Mouse (Mus musculus): ENCODE results near the gene Brf1. TPM values are rescaled to one million over a fixed set of nuclear protein-coding genes. Genes with fewer than 3 reads are reported as not detected.

Brf1 gene
- polyA plus RNA-seq, 1 experiment from 2014 or later: 74.2 TPM

GRCm38 (mm10) chr12:112959421-112959820 is 41.1 kb downstream of the Brf1 start:
- ATAC-seq (ENCODE audit: low FRiP score): no peak
- H3K36me3 ChIP-seq (replicated peaks): peaks cover 53% of the 10 kb centered on the region

GRCm38 (mm10) chr12:112958303-112958702 is 42.2 kb downstream of the Brf1 start:
- Histone ChIP-seq H3K27ac (no peak overlapping the region), H3K4me3 (replicated peaks) (no peak overlapping the region), H3K4me2 (no peak overlapping the region), H3K36me3 (replicated peaks) (peaks cover 42% of the 10 kb centered on the region), H3K9ac (no peak overlapping the region), H3K9me3 (no peaks in the 10 kb centered on the region), H3K27me3 (no peaks in the 10 kb centered on the region), H3K4me1 (no peaks in the 10 kb centered on the region)
- peak; percentile 50; the same call in 1 of the 2 replicates for ATAC-seq (ENCODE audit: low FRiP score)
- 42% methylated on average over 4 of the region's 4 CpGs for WGBS

More at GRCm38 (mm10) chr12:112959421-112959820, 41.1 kb downstream of the Brf1 start:
- no peak overlapping the region for H3K4me3 ChIP-seq (replicated peaks)
- no peak overlapping the region for H3K9ac ChIP-seq
- no peak overlapping the region for H3K4me2 ChIP-seq
- H3K27me3 ChIP-seq: no peaks in the 10 kb centered on the region
- 85% methylated on average over 8 of the region's 8 CpGs for WGBS
- no peak overlapping the region for H3K27ac ChIP-seq
- H3K4me1 ChIP-seq: no peaks in the 10 kb centered on the region
- H3K9me3 ChIP-seq: no peaks in the 10 kb centered on the region

DNA sequence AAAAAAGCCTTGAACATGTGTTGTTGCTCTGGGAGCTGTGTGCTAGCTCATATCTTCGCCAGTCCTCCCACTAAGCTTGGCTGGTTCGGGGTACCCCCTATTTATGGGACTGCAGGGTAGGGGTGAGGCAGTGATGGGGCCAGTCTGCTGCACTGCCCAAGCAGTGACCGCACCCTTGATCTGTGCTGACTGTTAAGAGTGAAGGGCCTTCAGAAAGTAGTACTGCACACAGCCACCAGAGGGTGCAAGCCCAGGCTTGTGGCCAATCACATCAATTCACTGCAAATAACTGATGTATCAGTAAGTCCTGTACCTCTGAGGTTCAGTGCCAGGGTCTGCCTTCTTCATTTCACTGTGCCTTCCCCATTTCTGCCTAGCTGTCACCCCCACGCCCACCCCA is 44.7 kb downstream of the Brf1 start:
- no peaks in the 10 kb centered on the region for H3K9me3 ChIP-seq
- H3K4me1 ChIP-seq: peaks cover 9% of the 10 kb centered on the region
- no peak overlapping the region for H3K4me3 ChIP-seq (replicated peaks)
- H3K27me3 ChIP-seq: peaks cover 8% of the 10 kb centered on the region
- H3K27ac ChIP-seq: no peak overlapping the region
- peaks cover 17% of the 10 kb centered on the region for H3K36me3 ChIP-seq (replicated peaks)
- 27% methylated on average over 4 of the region's 4 CpGs for WGBS
- ATAC-seq (ENCODE audit: low FRiP score): peak; percentile 48; the same call in 1 of the 2 replicates
- H3K4me2 ChIP-seq: no peak overlapping the region
- H3K9ac ChIP-seq: no peak overlapping the region

- Histone ChIP-seq H3K9me3 (no peaks in the 10 kb centered on the region), H3K4me2 (no peak overlapping the region), H3K36me3 (replicated peaks) (no peaks in the 10 kb centered on the region; the same call in none of the 2 replicates), H3K27ac (0 out of 2 replicates have a peak overlapping the region, but pooled peaks have one; percentile 25), H3K9ac (no peak overlapping the region), H3K4me1 (peaks cover 25% of the 10 kb centered on the region), H3K4me3 (replicated peaks) (no peak overlapping the region), H3K27me3 (peaks cover 10% of the 10 kb centered on the region)
- WGBS: 77% methylated on average over 3 of the region's 3 CpGs
- ATAC-seq (ENCODE audit: low FRiP score): no peak
Observed at GRCm38 (mm10) chr12:112952926-112953565, 47.5 kb downstream of the Brf1 start.

DNA sequence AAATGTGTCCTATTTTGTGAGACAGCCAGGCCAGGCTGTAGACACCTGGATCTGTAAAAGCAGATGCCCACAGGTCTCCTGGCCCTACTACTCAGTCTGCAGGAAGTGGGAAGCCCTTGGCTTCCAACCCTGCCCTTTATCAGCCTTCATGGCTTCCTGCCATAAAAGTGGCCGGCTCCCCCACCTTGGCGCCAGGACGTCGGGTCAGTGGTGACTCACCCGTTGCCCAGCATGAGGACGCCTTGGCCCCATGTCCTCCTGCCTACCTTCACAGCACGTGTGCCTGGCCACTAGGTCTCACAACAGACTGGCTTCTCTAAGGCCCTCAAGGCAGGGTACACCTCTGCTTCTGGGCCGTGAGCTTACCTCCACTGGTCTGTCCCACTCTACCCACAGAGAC is 48.1 kb downstream of the Brf1 start:
- 81% methylated on average over 8 of the region's 8 CpGs for whole genome bisulfite sequencing
- H3K36me3 ChIP-seq (replicated peaks): no peaks in the 10 kb centered on the region; the same call in none of the 2 replicates
- peaks cover 10% of the 10 kb centered on the region for H3K27me3 ChIP-seq
- no peak overlapping the region for H3K27ac ChIP-seq
- H3K4me1 ChIP-seq: peaks cover 25% of the 10 kb centered on the region
- H3K9me3 ChIP-seq: no peaks in the 10 kb centered on the region
- no peak for ATAC-seq (ENCODE audit: low FRiP score)
- no peak overlapping the region for H3K9ac ChIP-seq
- H3K4me2 ChIP-seq: no peak overlapping the region
- no peak overlapping the region for H3K4me3 ChIP-seq (replicated peaks)

DNA sequence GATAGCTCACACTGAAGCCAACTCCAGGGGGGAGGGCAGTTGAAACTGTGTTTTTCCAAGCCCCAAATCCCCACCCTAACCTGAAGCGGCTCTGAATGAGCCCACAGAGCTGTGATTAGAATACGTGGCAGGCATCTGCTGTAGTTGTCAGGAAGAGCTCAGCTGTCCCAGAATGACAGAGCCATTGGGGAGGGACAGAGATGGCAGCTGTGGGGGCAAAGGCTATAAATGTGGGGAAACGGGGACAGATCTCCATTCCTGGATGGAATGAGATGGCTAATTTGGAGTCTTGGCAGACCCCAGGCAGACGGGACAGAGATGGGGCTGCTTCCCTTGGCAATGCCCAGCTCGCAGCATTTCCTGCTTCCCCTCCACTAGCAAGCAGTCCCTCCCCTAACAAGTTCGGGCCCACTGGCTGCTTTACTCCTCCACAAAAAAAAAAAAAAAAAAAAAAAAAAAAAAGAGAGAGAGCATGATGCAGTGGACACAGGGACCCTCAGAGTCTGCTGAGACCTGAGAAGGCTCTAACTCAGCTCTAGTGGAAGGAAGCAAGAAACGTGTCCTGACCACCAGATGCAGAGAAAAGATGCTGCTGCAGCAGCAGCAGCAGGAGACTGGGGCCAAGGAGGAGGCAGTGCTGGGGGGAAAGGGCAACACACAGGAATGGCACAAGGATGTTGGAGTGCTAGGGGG is 49.2 kb downstream of the Brf1 start:
- Histone ChIP-seq H3K4me2 (peak overlapping the region; percentile 83; the same call in 1 of the 2 replicates), H3K4me1 (peaks cover 25% of the 10 kb centered on the region), H3K36me3 (replicated peaks) (no peaks in the 10 kb centered on the region; the same call in 1 of the 2 replicates), H3K4me3 (replicated peaks) (no peak overlapping the region), H3K9me3 (no peaks in the 10 kb centered on the region), H3K27me3 (peaks cover 18% of the 10 kb centered on the region), H3K9ac (peak overlapping the region; percentile 85; the same call in 1 of the 2 replicates), H3K27ac (peak overlapping the region; percentile 89)
- WGBS: 31% methylated on average over 7 of the region's 7 CpGs
- ATAC-seq (ENCODE audit: low FRiP score): no peak

GRCm38 (mm10) chr12:112950761-112951129 is 49.8 kb downstream of the Brf1 start:
- Histone ChIP-seq H3K4me2 (peak overlapping the region; percentile 83), H3K9me3 (no peaks in the 10 kb centered on the region), H3K9ac (peak overlapping the region; percentile 85; the same call in 1 of the 2 replicates), H3K4me1 (peaks cover 25% of the 10 kb centered on the region), H3K36me3 (replicated peaks) (no peaks in the 10 kb centered on the region; the same call in 1 of the 2 replicates), H3K27me3 (peaks cover 18% of the 10 kb centered on the region), H3K4me3 (replicated peaks) (peak overlapping the region; percentile 60), H3K27ac (peak overlapping the region; percentile 89)
- 9% methylated on average over 6 of the region's 6 CpGs for WGBS
- ATAC-seq (ENCODE audit: low FRiP score): peak; percentile 31

DNA sequence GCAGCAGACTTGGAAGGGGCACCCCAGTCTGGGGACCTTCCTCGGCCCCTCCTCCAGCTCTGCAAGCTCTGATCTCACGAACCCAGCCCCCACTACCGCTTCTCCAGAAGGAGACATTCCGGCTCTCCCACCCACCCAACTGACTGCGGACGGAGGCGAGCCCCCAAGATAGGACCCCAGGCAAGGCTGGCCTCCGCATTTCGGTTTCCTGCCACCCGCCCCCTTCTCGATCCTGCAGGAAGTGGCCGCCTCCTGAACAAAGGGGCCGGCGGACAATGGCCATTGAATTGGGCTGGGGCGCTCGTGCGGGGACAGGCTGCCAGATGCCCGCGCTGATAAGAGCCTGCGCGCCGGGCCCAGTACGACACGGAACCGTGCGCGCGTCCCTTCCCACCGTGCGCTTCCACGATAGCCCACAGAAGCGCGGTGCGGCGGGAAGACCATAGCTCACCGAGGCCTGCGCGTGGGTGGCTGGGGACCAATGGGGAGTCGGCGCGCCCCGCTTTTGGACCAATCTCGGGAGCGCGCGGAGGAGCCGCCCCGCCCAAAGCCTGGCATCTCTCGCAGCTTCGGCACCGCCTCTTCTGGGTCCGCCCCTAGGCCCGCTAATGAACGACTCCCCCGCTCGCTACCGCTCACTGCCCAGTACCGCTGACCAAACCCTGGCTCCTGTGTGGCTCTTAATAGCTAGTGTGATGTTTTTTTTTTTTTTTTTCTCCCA is 50.3 kb downstream of the Brf1 start:
- H3K27me3 ChIP-seq: peaks cover 18% of the 10 kb centered on the region
- peak overlapping the region; percentile 60 for H3K4me3 ChIP-seq (replicated peaks)
- peak; percentile 90 for ATAC-seq (ENCODE audit: low FRiP score)
- peak overlapping the region; percentile 83 for H3K4me2 ChIP-seq
- peak overlapping the region; percentile 89 for H3K27ac ChIP-seq
- H3K9ac ChIP-seq: peak overlapping the region; percentile 85
- no peaks in the 10 kb centered on the region for H3K9me3 ChIP-seq
- under 1% methylated on average over 56 of the region's 58 CpGs for WGBS
- peaks cover 25% of the 10 kb centered on the region for H3K4me1 ChIP-seq
- no peaks in the 10 kb centered on the region; the same call in 1 of the 2 replicates for H3K36me3 ChIP-seq (replicated peaks)

DNA sequence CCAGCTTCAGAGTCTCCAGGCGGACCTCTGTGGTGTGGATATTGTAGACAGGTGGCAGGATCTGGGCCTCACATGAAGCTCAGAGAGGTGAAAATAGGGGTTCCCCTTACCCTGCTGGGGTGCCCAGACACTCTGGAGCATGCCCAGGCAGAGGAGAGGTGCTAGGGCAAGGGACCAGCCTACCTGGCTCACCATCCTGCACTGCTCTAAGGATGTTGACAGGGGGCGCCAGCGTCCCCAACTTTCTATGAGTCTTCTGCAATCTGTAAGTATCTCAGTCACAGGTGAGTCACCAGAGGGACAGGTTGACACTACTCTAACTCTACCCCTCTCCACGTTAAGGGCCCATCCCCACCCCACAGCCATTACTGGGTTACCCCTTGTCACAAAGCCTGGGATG is 53.2 kb downstream of the Brf1 start:
- H3K27me3 ChIP-seq: peaks cover 29% of the 10 kb centered on the region
- WGBS: 25% methylated on average over 4 of the region's 4 CpGs
- no peak overlapping the region for H3K4me3 ChIP-seq (replicated peaks)
- no peak overlapping the region for H3K9ac ChIP-seq
- H3K27ac ChIP-seq: no peak overlapping the region
- peaks cover 25% of the 10 kb centered on the region for H3K4me1 ChIP-seq
- ATAC-seq (ENCODE audit: low FRiP score): no peak
- no peaks in the 10 kb centered on the region for H3K9me3 ChIP-seq
- no peak overlapping the region for H3K4me2 ChIP-seq
- H3K36me3 ChIP-seq (replicated peaks): no peaks in the 10 kb centered on the region

DNA sequence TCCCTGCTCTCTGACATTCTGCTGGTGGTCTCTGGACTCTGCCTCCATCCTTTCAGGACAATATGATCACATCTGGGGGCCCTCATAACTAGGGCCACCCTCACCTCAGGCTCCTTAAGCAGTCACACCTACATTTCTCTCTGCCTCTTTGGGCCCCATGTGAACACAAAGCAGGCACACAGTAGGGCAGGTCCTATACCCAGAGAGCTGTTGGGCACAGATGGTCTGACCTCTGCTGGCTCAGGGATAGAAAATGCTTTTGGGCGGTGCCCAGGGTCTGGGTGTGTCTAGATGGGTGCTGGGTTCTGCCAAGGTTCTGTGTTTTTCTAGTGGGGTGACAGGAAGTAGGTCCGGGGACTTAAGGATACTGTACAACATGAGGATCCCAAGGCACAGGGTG is 56.8 kb downstream of the Brf1 start:
- no peak overlapping the region for H3K9ac ChIP-seq
- H3K27me3 ChIP-seq: 0 out of 2 replicates have a peak, but pooled peaks cover 20% of the 10 kb centered on the region
- no peak overlapping the region for H3K27ac ChIP-seq
- H3K4me1 ChIP-seq: peaks cover 15% of the 10 kb centered on the region
- ATAC-seq (ENCODE audit: low FRiP score): no peak
- no peak overlapping the region for H3K4me3 ChIP-seq (replicated peaks)
- WGBS: 78% methylated on average over 2 of the region's 2 CpGs
- H3K4me2 ChIP-seq: no peak overlapping the region
- H3K36me3 ChIP-seq (replicated peaks): no peaks in the 10 kb centered on the region
- no peaks in the 10 kb centered on the region for H3K9me3 ChIP-seq

DNA sequence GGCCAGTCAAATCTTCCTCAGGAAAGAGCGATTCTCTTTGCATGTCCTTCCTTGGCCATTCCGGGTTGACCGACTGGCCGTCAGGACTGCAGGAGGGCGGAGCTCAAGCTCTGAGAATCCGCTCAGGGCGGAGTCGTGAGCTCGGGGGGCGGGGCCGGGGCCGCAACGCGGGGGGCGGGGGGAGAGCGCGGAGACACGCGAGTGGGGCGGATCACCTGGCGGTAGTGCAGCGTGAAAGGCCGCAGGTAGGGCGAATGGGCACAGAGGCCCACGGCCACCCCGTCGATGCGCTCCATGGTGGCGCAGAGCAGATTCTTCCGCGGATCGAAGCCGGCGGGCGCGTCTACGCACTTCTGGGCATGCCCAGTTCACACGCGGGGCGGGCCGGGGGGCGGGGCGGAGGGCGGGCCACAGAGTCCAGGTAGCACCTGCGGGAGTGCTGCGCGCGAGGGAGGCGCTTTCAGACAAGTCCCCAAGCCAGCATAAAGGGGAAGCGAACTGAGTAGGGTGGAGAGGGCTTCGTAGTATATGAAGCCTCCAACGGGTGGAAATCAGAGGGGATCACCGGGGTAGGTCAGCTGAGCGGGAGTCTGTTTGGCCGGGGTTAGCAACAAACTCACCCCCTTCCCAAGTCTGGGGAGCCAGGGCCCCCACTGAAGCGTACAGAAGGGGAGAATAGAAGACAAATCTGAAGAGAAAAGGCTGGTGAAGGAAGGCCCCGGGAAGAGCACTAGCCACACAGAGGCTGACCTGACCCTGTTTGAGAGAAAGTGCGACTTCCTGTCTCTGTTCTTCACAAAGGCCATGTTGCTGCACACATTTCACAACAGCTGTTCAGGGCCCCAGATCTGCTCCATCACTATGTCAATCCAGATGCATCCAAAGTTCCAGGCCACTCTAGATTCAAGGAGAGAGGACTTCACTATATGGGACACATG is 58.5 kb downstream of the Brf1 start, which contains the start of gene Nudt14:
TSS of gene Nudt14 (minus strand) at position 349 of the 938 bp plus-strand sequence.
- peak within 1 kb of the TSS; percentile 63 for H3K4me2 ChIP-seq
- peak; percentile 80 for ATAC-seq (ENCODE audit: low FRiP score)
- H3K4me3 ChIP-seq (replicated peaks): peak within 1 kb of the TSS; percentile 61
- peaks cover 22% of the 10 kb centered on the region for H3K4me1 ChIP-seq
- H3K36me3 ChIP-seq (replicated peaks): no peaks in the 10 kb centered on the region
- 0 out of 2 replicates have a peak, but pooled peaks cover 18% of the 10 kb centered on the region for H3K27me3 ChIP-seq
- H3K9ac ChIP-seq: peak within 1 kb of the TSS; percentile 63
- WGBS: 2% methylated on average over 58 of the region's 58 CpGs
- H3K27ac ChIP-seq: peak within 1 kb of the TSS; percentile 51; the same call in 1 of the 2 replicates
- no peaks in the 10 kb centered on the region for H3K9me3 ChIP-seq
